Mouse (Mus musculus) gastrocnemius, adult 2 months (tissue): ENCODE data around the gene Scel. TPM values are rescaled to one million over a fixed set of nuclear protein-coding genes. Genes with fewer than 3 reads are reported as not detected.

Experiments
- DNase-seq: peaks from one replicate; pipeline ENCODE4 v3.0.0; 2022
- H3K27ac ChIP-seq: fragments of 200-600 bp; 2 replicates; pipeline ENCODE4 v1.8.1; 2022; ENCODE audit warnings: mild to moderate bottlenecking
- H3K4me3 ChIP-seq: fragments of 200-600 bp; 2 replicates; pipeline ENCODE4 v1.8.1; 2022; ENCODE audit warnings: mild to moderate bottlenecking, moderate library complexity
- CTCF ChIP-seq: fragments of 200-600 bp; IDR thresholded peaks from 2 replicates; pipeline ENCODE4 v1.8.1; 2022; ENCODE audit warnings: antibody characterized with exemption, mild to moderate bottlenecking, moderate library complexity
- intact Hi-C: fragments of 180-260 bp; cut with DNase I; formaldehyde crosslinking; loops from one replicate; pipeline ENCODE4 v1.15.1; 2025
- total RNA-seq, 2 experiments: library from RNA; stranded (reverse); gene quantifications; 2 replicates each; pipeline ENCODE4 v1.2.3; 2021

Gene Scel
- total RNA-seq, 2 experiments from 2014 or later: 0.10 to 0.20 TPM

GRCm38 (mm10) chr14:103552379-103552778 lies 39.2 kb downstream of the Scel start:
- H3K27ac ChIP-seq: no peak overlapping the region
- intact Hi-C loops: no loop called here
- no peak for DNase-seq
- TF ChIP-seq CTCF: no peak
- no peak overlapping the region for H3K4me3 ChIP-seq

GRCm38 (mm10) chr14:103556609-103557008 lies 43.5 kb downstream of the Scel start:
- no peak overlapping the region for H3K4me3 ChIP-seq
- no peak for TF ChIP-seq CTCF
- no peak overlapping the region for H3K27ac ChIP-seq
- no peak for DNase-seq
- intact Hi-C loops: no loop called here

GRCm38 (mm10) chr14:103561383-103562096 lies 48.4 kb downstream of the Scel start:
- H3K27ac ChIP-seq: no peak overlapping the region
- no peak overlapping the region for H3K4me3 ChIP-seq
- TF ChIP-seq CTCF: no peak
- no peak for DNase-seq
- intact Hi-C loops: no loop called here

- intact Hi-C loops: no loop called here
- no peak for TF ChIP-seq CTCF
Observed at GRCm38 (mm10) chr14:103567957-103568356, 54.8 kb downstream of the Scel start.

GRCm38 (mm10) chr14:103568433-103568832 lies 55.3 kb downstream of the Scel start:
- TF ChIP-seq CTCF: no peak
- intact Hi-C loops: no loop called here
- H3K4me3 ChIP-seq: no peak overlapping the region
- no peak for DNase-seq
- H3K27ac ChIP-seq: no peak overlapping the region

More at GRCm38 (mm10) chr14:103567957-103568356, 54.8 kb downstream of the Scel start:
- H3K27ac ChIP-seq: no peak overlapping the region
- DNase-seq: no peak
- H3K4me3 ChIP-seq: no peak overlapping the region

- Histone ChIP-seq H3K4me3 (no peak overlapping the region), H3K27ac (no peak overlapping the region)
- no peak for TF ChIP-seq CTCF
- intact Hi-C loops: no loop called here
- DNase-seq: no peak
Observed at GRCm38 (mm10) chr14:103571598-103572320, 58.6 kb downstream of the Scel start.

GRCm38 (mm10) chr14:103575854-103576253 lies 62.7 kb downstream of the Scel start:
- intact Hi-C loops: no loop called here
- no peak overlapping the region for H3K27ac ChIP-seq
- no peak for DNase-seq
- no peak for TF ChIP-seq CTCF
- no peak overlapping the region for H3K4me3 ChIP-seq

- intact Hi-C loops: no loop called here
- TF ChIP-seq CTCF: no peak
- H3K27ac ChIP-seq: no peak overlapping the region
- no peak overlapping the region for H3K4me3 ChIP-seq
- DNase-seq: no peak
Observed at GRCm38 (mm10) chr14:103577011-103577410, 63.9 kb downstream of the Scel start.

- intact Hi-C loops: no loop called here
- no peak for TF ChIP-seq CTCF
- DNase-seq: no peak
Observed at GRCm38 (mm10) chr14:103586662-103587061, 73.5 kb downstream of the Scel start.

GRCm38 (mm10) chr14:103587208-103587900 lies 74.2 kb downstream of the Scel start:
- H3K4me3 ChIP-seq: no peak overlapping the region
- no peak for TF ChIP-seq CTCF
- no peak for DNase-seq
- intact Hi-C loops: no loop called here
- H3K27ac ChIP-seq: no peak overlapping the region

More at GRCm38 (mm10) chr14:103586662-103587061, 73.5 kb downstream of the Scel start:
- Histone ChIP-seq H3K4me3 (no peak overlapping the region), H3K27ac (no peak overlapping the region)

- Histone ChIP-seq H3K4me3 (no peak overlapping the region), H3K27ac (no peak overlapping the region)
- intact Hi-C loops: no loop called here
- TF ChIP-seq CTCF: no peak
- no peak for DNase-seq
Observed at GRCm38 (mm10) chr14:103589819-103590218, 76.7 kb downstream of the Scel start.

GRCm38 (mm10) chr14:103595870-103596269 lies 82.7 kb downstream of the Scel start:
- no peak for TF ChIP-seq CTCF
- no peak for DNase-seq
- Histone ChIP-seq H3K27ac (no peak overlapping the region), H3K4me3 (no peak overlapping the region)
- intact Hi-C loops: no loop called here

- Histone ChIP-seq H3K27ac (no peak overlapping the region), H3K4me3 (no peak overlapping the region)
- no peak for TF ChIP-seq CTCF
- intact Hi-C loops: no loop called here
- no peak for DNase-seq
Observed at GRCm38 (mm10) chr14:103608063-103608462, 94.9 kb downstream of the Scel start.
